In genomic region chr6:116106967-116107470, GRCm38 (mm10) we compare ENCODE assay signal across 8 mouse cellular contexts.
DNase-seq lines count a peak whose midpoint lies in the region; ATAC-seq and TF ChIP-seq lines count a peak whose summit lies in the region.

No protein-coding gene starts in this region.

- WGBS in heart, embryonic 11.5 days (ENCODE audit: insufficient replicate concordance), result 0% methylated on average over 6 of the region's 6 CpGs
- 4% methylated on average over 6 of the region's 6 CpGs for WGBS in forebrain, postnatal 0 days
- 24% methylated on average over 6 of the region's 6 CpGs for WGBS in macrophage (ENCODE audit: missing documents)

- H3K27me3 ChIP-seq in heart, embryonic 11.5 days (ENCODE audit: control insufficient read depth, insufficient read depth, low read length), result no peaks in the 10 kb centered on the region
- H3K27me3 ChIP-seq in forebrain, postnatal 0 days (ENCODE audit: insufficient read depth, low read length), result no peaks in the 10 kb centered on the region

- peak overlapping the region; percentile 83 for H3K4me2 ChIP-seq in heart, embryonic 11.5 days
- H3K4me2 ChIP-seq in forebrain, postnatal 0 days (ENCODE audit: low read depth), result peak overlapping the region; percentile 84

- ATAC-seq in heart, embryonic 11.5 days (replicated peaks; ENCODE audit: insufficient number of reproducible peaks, low FRiP score, low TSS enrichment), result no peak
- ATAC-seq in forebrain, postnatal 0 days, result 0 out of 2 replicates have a peak, but pooled peaks have one; percentile 3

- H3K9ac ChIP-seq in heart, embryonic 11.5 days (ENCODE audit: low read depth, low read length), result peak overlapping the region; percentile 80
- no peak overlapping the region for H3K9ac ChIP-seq in ES-E14 (ENCODE audit: insufficient read depth, low read depth, low read length, poor library complexity, severe bottlenecking)
- peak overlapping the region; percentile 79 for H3K9ac ChIP-seq in forebrain, postnatal 0 days

- no peaks in the 10 kb centered on the region for H3K9me3 ChIP-seq in heart, embryonic 11.5 days (replicated peaks; ENCODE audit: control insufficient read depth, low read length)
- H3K9me3 ChIP-seq in ES-E14 (ENCODE audit: control insufficient read depth, insufficient read depth, low read depth, low read length), result no peaks in the 10 kb centered on the region
- H3K9me3 ChIP-seq in forebrain, postnatal 0 days (ENCODE audit: low read length), result no peaks in the 10 kb centered on the region

- TF ChIP-seq CTCF in forebrain, postnatal 0 days (IDR thresholded peaks at IDR 0.05; ENCODE audit: low read depth), result no peak

- no peaks in the 10 kb centered on the region for H3K36me3 ChIP-seq in heart, embryonic 11.5 days (ENCODE audit: control insufficient read depth, insufficient read depth, low read length)
- no peaks in the 10 kb centered on the region for H3K36me3 ChIP-seq in ES-E14 (ENCODE audit: control insufficient read depth, insufficient read depth, low read length, poor library complexity, severe bottlenecking)
- no peaks in the 10 kb centered on the region for H3K36me3 ChIP-seq in forebrain, postnatal 0 days (ENCODE audit: insufficient read depth)
- no peaks in the 10 kb centered on the region for H3K36me3 ChIP-seq in macrophage (ENCODE audit: inconsistent target)

- H3K27ac ChIP-seq in heart, embryonic 11.5 days (ENCODE audit: low read depth, low read length), result peak overlapping the region; percentile 85
- H3K27ac ChIP-seq in ES-E14 (ENCODE audit: insufficient read depth, low read depth, low read length, poor library complexity, severe bottlenecking) (no peak overlapping the region), macrophage (peak overlapping the region; percentile 24)
- H3K27ac ChIP-seq in forebrain, postnatal 0 days (ENCODE audit: low read depth, low read length), result peak overlapping the region; percentile 80

- in situ Hi-C loops in ES-E14 (cut with MboI; ENCODE audit: low sequenced_read_pairs in 2 of 2, unreplicated experiment in 2 of 2), result no loop called here

- no peak for DNase-seq in heart, adult 18-20 months
- DNase-seq in ES-E14 (ENCODE audit: low read depth, low spot score) (peak; percentile 46), adipocyte (ENCODE audit: low spot score) (no peak)
- no peak for DNase-seq in forebrain, postnatal 0 days
- no peak for DNase-seq in cerebellum, adult 18-20 months
- DNase-seq in kidney, postnatal 36 days, result no peak

- peaks cover 16% of the 10 kb centered on the region for H3K4me1 ChIP-seq in heart, embryonic 11.5 days (ENCODE audit: control insufficient read depth, insufficient read depth, low read length)
- no peaks in the 10 kb centered on the region for H3K4me1 ChIP-seq in ES-E14 (ENCODE audit: control insufficient read depth in 2 of 2, insufficient read depth in 2 of 2, low read length in 2 of 2, poor library complexity in 1 of 2)
- no peaks in the 10 kb centered on the region; the same call in 1 of the 2 replicates for H3K4me1 ChIP-seq in forebrain, postnatal 0 days (ENCODE audit: insufficient read depth)

- peaks cover 42% of the 10 kb centered on the region; the same call in 1 of the 2 replicates for H3K79me2 ChIP-seq in macrophage (ENCODE audit: inconsistent target)

- peak overlapping the region; percentile 80 for H3K4me3 ChIP-seq in heart, embryonic 11.5 days (ENCODE audit: low read depth, low read length)
- H3K4me3 ChIP-seq in ES-E14 (ENCODE audit: insufficient read depth in 1 of 2, low read depth in 1 of 2, low read length in 2 of 2, poor library complexity in 1 of 2, severe bottlenecking in 1 of 2) (peak overlapping the region; percentile 73 to 79), macrophage (ENCODE audit: inconsistent target) (peak overlapping the region; percentile 66)
- peak overlapping the region; percentile 69 for H3K4me3 ChIP-seq in forebrain, postnatal 0 days (ENCODE audit: low read depth, low read length)

TF ChIP-seq in ES-E14, 5 proteins besides CTCF, POLR2A, EP300 and RAD21:
- TF ChIP-seq ZNF384 (IDR thresholded peaks at IDR 0.05; ENCODE audit: low read depth, low read length) (no peak), HCFC1 (IDR thresholded peaks at IDR 0.05; ENCODE audit: borderline replicate concordance, insufficient read depth, low read length) (no peak), CHD2 (IDR thresholded peaks at IDR 0.05; ENCODE audit: low read depth, low read length) (no peak), MAFK (IDR thresholded peaks at IDR 0.05; ENCODE audit: insufficient read depth, low read depth, low read length) (no peak), ZC3H11A (IDR thresholded peaks at IDR 0.05; ENCODE audit: borderline replicate concordance, low read depth, low read length) (no peak)
TF ChIP-seq in ES-E14: peak in this region for 0.
